Mouse (Mus musculus): Measurements from ENCODE around the gene Nono.
"Not testable (repeated sequence)": the region's sequence is repeated elsewhere in the genome, so short reads cannot be mapped to it uniquely, and the experiment has no call there.

DNA sequence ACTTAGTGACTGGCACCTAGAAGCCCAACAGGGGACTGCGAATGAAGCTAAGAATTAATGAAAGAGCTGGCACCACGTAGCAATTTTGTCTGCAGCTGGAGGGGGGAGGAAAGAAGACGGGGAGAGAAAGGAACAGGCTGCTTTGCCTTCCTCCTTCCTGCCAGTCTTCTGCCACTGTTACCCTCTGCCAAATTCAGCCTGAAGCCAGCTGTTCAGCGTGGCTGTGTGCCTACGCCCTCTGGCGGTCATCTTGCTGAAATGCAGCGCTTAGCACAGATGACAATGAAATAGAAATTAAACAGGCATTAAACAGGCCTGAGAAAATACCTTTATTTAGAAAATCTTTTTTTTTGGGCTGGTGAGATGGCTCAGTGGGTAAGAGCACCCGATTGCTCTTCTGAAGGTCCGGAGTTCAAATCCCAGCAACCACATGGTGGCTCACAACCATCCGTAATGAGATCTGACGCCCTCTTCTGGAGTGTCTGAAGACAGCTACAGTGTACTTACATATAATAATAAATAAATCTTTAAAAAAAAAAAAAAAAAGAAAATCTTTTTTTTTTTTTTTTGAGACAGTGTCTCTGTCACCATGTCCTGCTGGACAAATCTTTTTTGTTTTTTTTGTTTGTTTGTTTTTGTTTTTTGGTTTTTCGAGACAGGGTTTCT, 57.5 kb downstream of the Nono start:
- not testable (repeated sequence) for TF ChIP-seq TAL1, GATA1 (IDR thresholded peaks at IDR 0.05; ENCODE audit: low read length)
